Mouse (Mus musculus): Measurements from ENCODE around the gene Ppp1r26. TPM values are rescaled to one million over a fixed set of nuclear protein-coding genes. Genes with fewer than 3 reads are reported as not detected.

The Ppp1r26 gene
- polyA plus RNA-seq, 1 experiment, result 11.5 TPM

- Histone ChIP-seq H3K4me1 (ENCODE audit: control insufficient read depth, insufficient read depth, low read length) (no peaks in the 10 kb centered on the region), H3K27me3 (ENCODE audit: control insufficient read depth, insufficient read depth, low read length) (no peaks in the 10 kb centered on the region), H3K4me3 (replicated peaks; ENCODE audit: insufficient read depth, low read depth, low read length) (peak overlapping the region; percentile 60), H3K27ac (ENCODE audit: insufficient read depth, low read length) (peak overlapping the region; percentile 46; the same call in 1 of the 2 replicates)
- TF ChIP-seq CTCF (IDR thresholded peaks at IDR 0.05; ENCODE audit: borderline replicate concordance, insufficient read depth, low read depth, low read length), result no peak
- no peak for TF ChIP-seq POLR2A (IDR thresholded peaks at IDR 0.05; ENCODE audit: borderline replicate concordance, insufficient read depth, low read length)
- DNase-seq, result no peak
- WGBS, result 4% methylated on average over 5 of the region's 5 CpGs
Observed at GRCm38 (mm10) chr2:28446181-28446514, 452 bp upstream of the Ppp1r26 start.

- no peaks in the 10 kb centered on the region for H3K4me1 ChIP-seq (ENCODE audit: control insufficient read depth, insufficient read depth, low read length)
- H3K4me3 ChIP-seq (replicated peaks; ENCODE audit: insufficient read depth, low read depth, low read length), result peak overlapping the region; percentile 60
- TF ChIP-seq CTCF (IDR thresholded peaks at IDR 0.05; ENCODE audit: borderline replicate concordance, insufficient read depth, low read depth, low read length) (no peak), POLR2A (IDR thresholded peaks at IDR 0.05; ENCODE audit: borderline replicate concordance, insufficient read depth, low read length) (no peak)
- H3K27me3 ChIP-seq (ENCODE audit: control insufficient read depth, insufficient read depth, low read length), result no peaks in the 10 kb centered on the region
- DNase-seq, result no peak
- no peak overlapping the region for H3K27ac ChIP-seq (ENCODE audit: insufficient read depth, low read length)
- 2% methylated on average over 11 of the region's 11 CpGs for WGBS
Observed at GRCm38 (mm10) chr2:28447315-28447670, 693 bp downstream of the Ppp1r26 start.

- 81% methylated on average over 11 of the region's 11 CpGs for WGBS
- Histone ChIP-seq H3K4me1 (ENCODE audit: control insufficient read depth, insufficient read depth, low read length) (peaks cover 2% of the 10 kb centered on the region; the same call in 1 of the 2 replicates), H3K27me3 (ENCODE audit: control insufficient read depth, insufficient read depth, low read length) (no peaks in the 10 kb centered on the region), H3K27ac (ENCODE audit: insufficient read depth, low read length) (no peak overlapping the region), H3K4me3 (replicated peaks; ENCODE audit: insufficient read depth, low read depth, low read length) (no peak overlapping the region)
- TF ChIP-seq CTCF (IDR thresholded peaks at IDR 0.05; ENCODE audit: borderline replicate concordance, insufficient read depth, low read depth, low read length), result no peak
- no peak for TF ChIP-seq POLR2A (IDR thresholded peaks at IDR 0.05; ENCODE audit: borderline replicate concordance, insufficient read depth, low read length)
- no peak for DNase-seq
Observed at GRCm38 (mm10) chr2:28451663-28452062, 5.1 kb downstream of the Ppp1r26 start.

- Histone ChIP-seq H3K4me3 (replicated peaks; ENCODE audit: insufficient read depth, low read depth, low read length) (no peak overlapping the region), H3K27me3 (ENCODE audit: control insufficient read depth, insufficient read depth, low read length) (no peaks in the 10 kb centered on the region), H3K27ac (ENCODE audit: insufficient read depth, low read length) (no peak overlapping the region), H3K4me1 (ENCODE audit: control insufficient read depth, insufficient read depth, low read length) (peaks cover 5% of the 10 kb centered on the region; the same call in 1 of the 2 replicates)
- WGBS, result 89% methylated on average over 6 of the region's 6 CpGs
- DNase-seq, result no peak
- no peak for TF ChIP-seq POLR2A (IDR thresholded peaks at IDR 0.05; ENCODE audit: borderline replicate concordance, insufficient read depth, low read length)
- no peak for TF ChIP-seq CTCF (IDR thresholded peaks at IDR 0.05; ENCODE audit: borderline replicate concordance, insufficient read depth, low read depth, low read length)
Observed at GRCm38 (mm10) chr2:28453539-28453938, 6.9 kb downstream of the Ppp1r26 start.

- H3K27me3 ChIP-seq (ENCODE audit: control insufficient read depth, insufficient read depth, low read length), result no peaks in the 10 kb centered on the region
- 26% methylated on average over 1 of the region's 1 CpGs for WGBS
Observed at GRCm38 (mm10) chr2:28456616-28457015, 10.0 kb downstream of the Ppp1r26 start.

GRCm38 (mm10) chr2:28463919-28464318 lies 17.3 kb downstream of the Ppp1r26 start:
- peaks cover 2% of the 10 kb centered on the region for H3K4me1 ChIP-seq (ENCODE audit: control insufficient read depth, insufficient read depth, low read length)
- peak; percentile 65 to 81 for DNase-seq
- H3K27me3 ChIP-seq (ENCODE audit: control insufficient read depth, insufficient read depth, low read length), result no peaks in the 10 kb centered on the region
- H3K27ac ChIP-seq (ENCODE audit: insufficient read depth, low read length), result no peak overlapping the region
- TF ChIP-seq CTCF (IDR thresholded peaks at IDR 0.05; ENCODE audit: borderline replicate concordance, insufficient read depth, low read depth, low read length), result peak; percentile 67
- no peak for TF ChIP-seq POLR2A (IDR thresholded peaks at IDR 0.05; ENCODE audit: borderline replicate concordance, insufficient read depth, low read length)
- no peak overlapping the region for H3K4me3 ChIP-seq (replicated peaks; ENCODE audit: insufficient read depth, low read depth, low read length)
- 56% methylated on average over 3 of the region's 3 CpGs for WGBS

More at GRCm38 (mm10) chr2:28456616-28457015, 10.0 kb downstream of the Ppp1r26 start:
- H3K4me3 ChIP-seq (replicated peaks; ENCODE audit: insufficient read depth, low read depth, low read length), result no peak overlapping the region
- H3K27ac ChIP-seq (ENCODE audit: insufficient read depth, low read length), result no peak overlapping the region
- peak in 1 of 2 experiments; percentile 28 for DNase-seq
- TF ChIP-seq CTCF (IDR thresholded peaks at IDR 0.05; ENCODE audit: borderline replicate concordance, insufficient read depth, low read depth, low read length) (no peak), POLR2A (IDR thresholded peaks at IDR 0.05; ENCODE audit: borderline replicate concordance, insufficient read depth, low read length) (no peak)
- peaks cover 5% of the 10 kb centered on the region; the same call in 1 of the 2 replicates for H3K4me1 ChIP-seq (ENCODE audit: control insufficient read depth, insufficient read depth, low read length)

- DNase-seq, result no peak
- Histone ChIP-seq H3K4me3 (replicated peaks; ENCODE audit: insufficient read depth, low read depth, low read length) (no peak overlapping the region), H3K27ac (ENCODE audit: insufficient read depth, low read length) (no peak overlapping the region), H3K27me3 (ENCODE audit: control insufficient read depth, insufficient read depth, low read length) (no peaks in the 10 kb centered on the region), H3K4me1 (ENCODE audit: control insufficient read depth, insufficient read depth, low read length) (peaks cover 3% of the 10 kb centered on the region)
- TF ChIP-seq POLR2A (IDR thresholded peaks at IDR 0.05; ENCODE audit: borderline replicate concordance, insufficient read depth, low read length) (no peak), CTCF (IDR thresholded peaks at IDR 0.05; ENCODE audit: borderline replicate concordance, insufficient read depth, low read depth, low read length) (no peak)
- WGBS, result 67% methylated on average over 9 of the region's 9 CpGs
Observed at GRCm38 (mm10) chr2:28464919-28465318, 18.3 kb downstream of the Ppp1r26 start.

GRCm38 (mm10) chr2:28465836-28466518 lies 19.4 kb downstream of the Ppp1r26 start, which contains the start of gene 1700007K13Rik:
Gene 1700007K13Rik, minus strand, starts transcription at chr2:28466332.
- DNase-seq, result peak; percentile 80 to 87
- TF ChIP-seq POLR2A (IDR thresholded peaks at IDR 0.05; ENCODE audit: borderline replicate concordance, insufficient read depth, low read length), result no peak
- TF ChIP-seq CTCF (IDR thresholded peaks at IDR 0.05; ENCODE audit: borderline replicate concordance, insufficient read depth, low read depth, low read length), result no peak
- WGBS, result 4% methylated on average over 25 of the region's 25 CpGs
- Histone ChIP-seq H3K4me3 (replicated peaks; ENCODE audit: insufficient read depth, low read depth, low read length) (peak within 1 kb of the TSS; percentile 14), H3K4me1 (ENCODE audit: control insufficient read depth, insufficient read depth, low read length) (peaks cover 3% of the 10 kb centered on the region), H3K27ac (ENCODE audit: insufficient read depth, low read length) (no peak within 1 kb of the TSS), H3K27me3 (ENCODE audit: control insufficient read depth, insufficient read depth, low read length) (no peaks in the 10 kb centered on the region)
